Mouse (Mus musculus): ENCODE measurements around the gene Olfr698. TPM values are rescaled to one million over a fixed set of nuclear protein-coding genes. Genes with fewer than 3 reads are reported as not detected.
"Not testable (repeated sequence)": the region's sequence is repeated elsewhere in the genome, so short reads cannot be mapped to it uniquely, and the experiment has no call there.

Gene Olfr698
- not detected in 2 replicates for polyA plus RNA-seq (2012; rRNA removed)

DNA sequence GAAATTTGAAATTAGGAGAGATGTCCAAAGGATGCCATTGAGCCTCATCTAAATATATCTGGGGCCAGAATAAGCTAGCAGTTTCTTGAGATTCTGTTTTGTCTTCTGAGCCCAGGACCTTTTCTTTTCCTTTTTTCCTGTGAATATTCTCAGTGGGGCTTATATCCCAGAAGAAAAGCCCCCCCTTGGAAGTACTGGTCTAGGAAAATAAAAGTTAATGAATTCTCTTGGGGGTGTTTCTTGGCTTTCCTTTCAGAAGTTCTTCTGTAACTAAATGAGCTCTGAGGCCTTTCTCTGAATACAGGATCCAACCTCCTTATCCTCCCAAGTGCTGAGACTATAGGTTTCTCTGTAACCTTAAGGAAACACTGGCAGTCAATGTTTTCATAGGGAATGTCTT lies at the start of gene Olfr698:
Gene Olfr698, minus strand, starts transcription at position 101 of the 400 bp plus-strand sequence.
- no peak for DNase-seq
- no peak within 1 kb of the TSS for H3K4me3 ChIP-seq (replicated peaks; ENCODE audit: extremely low read depth, low read depth, low read length)
- TF ChIP-seq CTCF (IDR thresholded peaks at IDR 0.05; ENCODE audit: insufficient read depth, low read length) (no peak), POLR2A (IDR thresholded peaks at IDR 0.05; ENCODE audit: borderline replicate concordance, extremely low read depth, low read depth, low read length) (no peak)
- no peaks in the 10 kb centered on the region for H3K4me1 ChIP-seq (ENCODE audit: control insufficient read depth, insufficient read depth, low read length)

DNA sequence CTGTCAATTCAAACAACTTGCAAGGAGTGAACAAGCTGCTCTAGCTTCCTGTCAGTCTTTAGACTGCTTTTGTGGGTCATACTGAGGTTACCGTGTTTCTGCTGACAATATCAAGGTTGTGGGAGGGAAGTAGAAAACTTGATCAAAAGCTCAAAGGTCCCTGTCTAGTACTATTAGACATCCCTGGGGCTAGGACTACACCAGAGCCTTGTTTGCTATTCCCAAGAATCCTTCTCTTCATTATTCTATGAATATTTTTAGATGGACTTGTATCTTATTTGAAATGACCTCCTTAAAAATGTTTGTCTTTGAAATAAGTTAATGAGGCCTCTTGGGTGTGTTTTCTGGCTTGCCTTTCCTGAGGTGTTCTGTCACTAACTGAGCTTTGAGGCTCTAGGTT lies 37.9 kb upstream of the Olfr698 start, which contains the start of gene Olfr699:
Gene Olfr699, minus strand, starts transcription at position 101 of the 400 bp plus-strand sequence.
- 52% methylated on average over 1 of the region's 1 CpGs for WGBS
- TF ChIP-seq POLR2A (IDR thresholded peaks at IDR 0.05; ENCODE audit: borderline replicate concordance, extremely low read depth, low read depth, low read length) (no peak), CTCF (IDR thresholded peaks at IDR 0.05; ENCODE audit: insufficient read depth, low read length) (no peak)
- Histone ChIP-seq H3K4me3 (replicated peaks; ENCODE audit: extremely low read depth, low read depth, low read length) (no peak within 1 kb of the TSS), H3K4me1 (ENCODE audit: control insufficient read depth, insufficient read depth, low read length) (no peaks in the 10 kb centered on the region)
- no peak for DNase-seq

DNA sequence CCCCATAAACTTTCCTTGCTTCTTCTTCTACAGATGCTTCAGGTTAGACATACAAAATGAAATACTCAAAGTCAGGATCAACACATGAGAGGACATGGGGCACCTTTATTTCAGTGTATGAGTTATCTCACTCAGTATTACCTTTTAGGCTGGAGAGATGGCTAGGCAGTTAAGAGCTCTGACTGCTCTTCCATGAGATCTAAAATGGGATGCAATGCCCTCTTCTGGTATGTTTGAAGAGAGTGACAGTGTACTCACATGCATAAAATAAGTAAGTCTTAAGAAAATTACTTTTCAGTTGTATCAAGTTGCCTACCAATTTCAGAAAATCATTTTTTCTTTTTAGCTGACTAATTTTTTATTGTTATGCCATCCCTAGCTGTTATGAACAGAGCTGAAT lies 33.1 kb upstream of the Olfr698 start:
- TF ChIP-seq CTCF (IDR thresholded peaks at IDR 0.05; ENCODE audit: insufficient read depth, low read length): no peak
- TF ChIP-seq POLR2A (IDR thresholded peaks at IDR 0.05; ENCODE audit: borderline replicate concordance, extremely low read depth, low read depth, low read length): no peak
- H3K4me1 ChIP-seq (ENCODE audit: control insufficient read depth, insufficient read depth, low read length): no peaks in the 10 kb centered on the region
- no peak for DNase-seq
- H3K4me3 ChIP-seq (replicated peaks; ENCODE audit: extremely low read depth, low read depth, low read length): no peak overlapping the region

DNA sequence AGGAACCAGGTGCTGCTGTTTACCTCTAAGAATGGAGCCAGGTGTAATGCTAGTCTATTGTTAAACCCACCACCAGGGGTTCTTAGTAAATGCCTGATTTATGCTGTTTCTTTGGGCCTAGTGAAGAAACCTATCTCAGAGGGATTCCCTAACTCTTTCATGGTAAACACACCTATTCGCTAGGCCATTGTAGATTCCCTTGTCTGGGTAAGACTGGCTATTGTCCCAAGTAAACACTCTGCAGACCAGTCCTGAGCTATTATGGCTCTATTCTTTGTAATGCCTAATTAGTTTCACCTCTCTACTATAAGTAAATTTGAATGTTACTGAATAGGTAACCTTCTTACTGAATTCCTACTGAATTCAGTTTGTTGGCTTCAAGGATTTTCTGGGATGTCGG lies 5.8 kb upstream of the Olfr698 start:
- WGBS: 93% methylated on average over 2 of the region's 2 CpGs
- DNase-seq; H3K4me1 ChIP-seq (ENCODE audit: control insufficient read depth, insufficient read depth, low read length); H3K4me3 ChIP-seq (replicated peaks; ENCODE audit: extremely low read depth, low read depth, low read length): not testable (repeated sequence)

DNA sequence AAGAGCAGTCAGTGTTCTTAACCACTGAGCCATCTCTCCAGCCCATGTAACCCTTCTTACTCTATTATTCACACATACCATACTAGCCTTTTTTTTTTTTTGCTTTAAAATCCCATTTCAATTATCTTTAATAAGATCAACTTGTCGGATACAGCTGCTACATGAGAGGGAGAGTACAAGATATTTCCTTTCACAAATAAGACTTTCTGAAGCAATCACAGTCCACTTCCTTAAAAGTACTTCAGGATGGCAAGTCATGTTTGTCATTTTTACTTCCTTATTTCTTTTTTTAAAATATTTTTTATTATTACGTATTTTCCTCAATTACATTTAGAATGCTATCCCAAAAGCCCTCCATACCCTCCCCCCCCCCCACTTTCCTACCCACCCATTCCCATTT lies 3.6 kb upstream of the Olfr698 start:
- Histone ChIP-seq H3K4me1 (ENCODE audit: control insufficient read depth, insufficient read depth, low read length) (no peaks in the 10 kb centered on the region), H3K4me3 (replicated peaks; ENCODE audit: extremely low read depth, low read depth, low read length) (no peak overlapping the region)
- DNase-seq: no peak
- TF ChIP-seq POLR2A (IDR thresholded peaks at IDR 0.05; ENCODE audit: borderline replicate concordance, extremely low read depth, low read depth, low read length) (no peak), CTCF (IDR thresholded peaks at IDR 0.05; ENCODE audit: insufficient read depth, low read length) (no peak)
- 75% methylated on average over 2 of the region's 2 CpGs for WGBS

DNA sequence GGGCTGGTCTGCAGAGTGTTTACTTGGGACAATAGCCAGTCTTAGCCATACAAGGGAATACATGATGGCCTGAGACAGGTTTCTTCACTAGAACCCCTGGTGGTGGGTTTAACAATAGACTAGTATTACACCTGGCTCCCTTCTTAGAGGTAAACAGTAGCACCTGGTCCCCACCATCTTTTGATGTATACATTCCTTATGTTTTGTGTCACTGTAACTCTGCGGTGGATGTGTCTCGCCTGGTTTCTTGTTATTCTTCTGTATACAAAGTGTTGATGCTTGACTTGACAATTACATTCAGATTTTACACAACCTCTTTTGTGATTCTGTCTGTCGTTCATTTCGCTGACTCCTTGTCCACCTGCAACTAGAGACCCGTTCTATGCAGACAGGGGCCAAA lies 9.4 kb downstream of the Olfr698 start:
- 86% methylated on average over 5 of the region's 5 CpGs for WGBS
- no peak for DNase-seq
- no peaks in the 10 kb centered on the region for H3K4me1 ChIP-seq (ENCODE audit: control insufficient read depth, insufficient read depth, low read length)
- TF ChIP-seq CTCF (IDR thresholded peaks at IDR 0.05; ENCODE audit: insufficient read depth, low read length) (no peak), POLR2A (IDR thresholded peaks at IDR 0.05; ENCODE audit: borderline replicate concordance, extremely low read depth, low read depth, low read length) (no peak)
- H3K4me3 ChIP-seq (replicated peaks; ENCODE audit: extremely low read depth, low read depth, low read length): no peak overlapping the region

DNA sequence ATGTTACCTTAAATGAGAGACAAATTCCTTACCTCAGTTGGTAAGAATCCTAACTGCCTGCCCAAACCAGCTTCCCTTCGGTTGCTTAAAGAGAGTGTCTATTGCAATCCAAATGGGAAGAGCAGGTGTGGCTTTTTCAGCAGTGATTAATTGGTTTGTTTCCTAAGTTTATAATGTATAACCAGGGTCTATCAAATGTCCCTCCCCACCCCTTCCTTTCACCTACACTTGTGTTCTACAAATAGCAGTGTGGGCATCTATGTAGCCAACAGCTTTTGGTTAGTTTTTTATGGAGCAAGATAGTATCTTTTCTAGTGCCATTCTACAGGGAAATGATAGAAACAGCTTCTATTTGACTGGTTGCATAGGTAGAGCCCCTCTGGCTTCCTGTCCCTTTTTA lies 12.9 kb downstream of the Olfr698 start, which contains the start of gene Olfr697:
Gene Olfr697, minus strand, starts transcription at position 101 of the 400 bp plus-strand sequence.
- WGBS: 79% methylated on average over 1 of the region's 1 CpGs
- no peak within 1 kb of the TSS for H3K4me3 ChIP-seq (replicated peaks; ENCODE audit: extremely low read depth, low read depth, low read length)
- TF ChIP-seq POLR2A (IDR thresholded peaks at IDR 0.05; ENCODE audit: borderline replicate concordance, extremely low read depth, low read depth, low read length): no peak
- H3K4me1 ChIP-seq (ENCODE audit: control insufficient read depth, insufficient read depth, low read length): no peaks in the 10 kb centered on the region
- no peak for DNase-seq

DNA sequence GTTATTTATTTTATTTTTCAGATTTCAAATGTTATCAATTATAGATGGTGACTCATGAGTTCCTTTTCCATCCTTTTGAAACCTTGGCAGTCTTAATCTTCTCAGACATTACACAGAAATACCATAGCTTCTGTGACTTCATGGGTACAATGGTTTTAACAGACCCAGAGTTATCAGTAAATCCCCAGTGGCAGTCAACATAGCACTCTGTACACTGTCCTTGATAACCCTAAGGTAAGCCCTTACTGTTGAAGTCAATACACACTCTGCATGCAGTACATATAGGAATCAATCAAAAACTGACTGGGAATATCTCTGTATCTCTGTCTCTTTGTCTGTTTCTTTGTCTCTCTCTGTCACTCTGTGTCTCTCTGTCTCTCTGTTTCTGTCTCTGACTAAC lies 18.2 kb downstream of the Olfr698 start:
- Histone ChIP-seq H3K4me3 (replicated peaks; ENCODE audit: extremely low read depth, low read depth, low read length) (no peak overlapping the region), H3K4me1 (ENCODE audit: control insufficient read depth, insufficient read depth, low read length) (no peaks in the 10 kb centered on the region)
- DNase-seq: no peak
- TF ChIP-seq POLR2A (IDR thresholded peaks at IDR 0.05; ENCODE audit: borderline replicate concordance, extremely low read depth, low read depth, low read length) (no peak), CTCF (IDR thresholded peaks at IDR 0.05; ENCODE audit: insufficient read depth, low read length) (no peak)

DNA sequence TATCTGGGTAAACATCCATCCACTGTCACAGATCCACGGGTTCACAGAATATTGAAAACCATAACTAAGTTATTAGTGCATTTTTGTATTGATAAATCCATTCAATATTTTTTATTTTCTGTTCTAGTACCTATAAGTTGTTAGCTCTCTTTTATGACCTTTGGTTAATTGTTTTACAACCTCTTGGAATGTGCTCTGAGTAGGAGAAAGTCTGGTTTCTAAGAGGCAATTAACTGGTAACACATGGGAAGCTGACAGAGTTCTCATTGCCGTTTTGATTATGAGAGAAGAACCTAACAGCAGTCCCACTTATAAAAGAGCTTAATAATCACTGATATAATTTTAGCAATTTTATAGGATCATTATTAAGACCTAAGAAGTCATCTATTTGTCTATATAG lies 21.5 kb downstream of the Olfr698 start:
- H3K4me3 ChIP-seq (replicated peaks; ENCODE audit: extremely low read depth, low read depth, low read length): no peak overlapping the region
- DNase-seq: no peak
- H3K4me1 ChIP-seq (ENCODE audit: control insufficient read depth, insufficient read depth, low read length): no peaks in the 10 kb centered on the region
- 60% methylated on average over 2 of the region's 2 CpGs for WGBS
- TF ChIP-seq CTCF (IDR thresholded peaks at IDR 0.05; ENCODE audit: insufficient read depth, low read length) (no peak), POLR2A (IDR thresholded peaks at IDR 0.05; ENCODE audit: borderline replicate concordance, extremely low read depth, low read depth, low read length) (no peak)

DNA sequence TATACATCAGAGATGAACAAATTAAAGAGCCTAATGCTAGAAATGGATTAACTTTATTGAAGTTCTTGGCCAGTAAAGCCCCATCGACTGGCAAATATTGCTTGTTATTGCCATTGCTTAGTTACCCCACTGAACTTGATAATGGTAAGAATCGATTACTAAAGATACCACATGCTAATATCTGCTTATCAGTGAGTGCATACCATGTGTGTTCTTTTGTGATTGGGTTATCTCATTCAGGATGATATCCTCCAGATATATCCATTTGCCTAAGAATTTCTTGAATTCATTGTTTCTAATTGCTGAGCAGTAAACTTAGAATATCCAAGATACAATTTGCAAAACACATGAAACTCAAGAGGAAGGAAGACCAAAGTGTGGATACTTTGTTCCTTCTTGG lies 29.5 kb downstream of the Olfr698 start:
- WGBS: 81% methylated on average over 2 of the region's 2 CpGs
- not testable (repeated sequence) for H3K4me3 ChIP-seq (replicated peaks; ENCODE audit: extremely low read depth, low read depth, low read length); DNase-seq; H3K4me1 ChIP-seq (ENCODE audit: control insufficient read depth, insufficient read depth, low read length)

DNA sequence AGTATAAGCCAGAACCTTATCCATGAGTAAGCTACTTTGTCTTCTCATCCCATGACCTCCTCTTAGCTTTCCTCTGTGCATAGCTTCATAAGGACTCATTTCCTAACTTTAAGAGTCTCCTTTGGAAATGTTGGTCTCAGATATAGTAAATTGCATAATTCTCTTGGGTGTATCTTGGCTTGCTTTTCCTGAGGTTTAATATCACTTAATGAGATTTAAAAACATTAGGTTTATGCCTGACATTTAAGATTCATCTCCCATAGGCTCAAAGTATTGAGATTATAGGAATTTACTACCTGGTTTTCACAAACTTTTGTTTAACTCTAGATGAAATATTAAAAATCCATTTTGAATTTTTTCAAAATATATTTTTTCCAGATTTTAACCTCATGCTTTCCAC lies 38.9 kb downstream of the Olfr698 start, which contains the start of gene Olfr695:
Gene Olfr695, minus strand, starts transcription at position 101 of the 400 bp plus-strand sequence.
- no peak within 1 kb of the TSS for H3K4me3 ChIP-seq (replicated peaks; ENCODE audit: extremely low read depth, low read depth, low read length)
- no peak for TF ChIP-seq POLR2A (IDR thresholded peaks at IDR 0.05; ENCODE audit: borderline replicate concordance, extremely low read depth, low read depth, low read length)
- no peaks in the 10 kb centered on the region for H3K4me1 ChIP-seq (ENCODE audit: control insufficient read depth, insufficient read depth, low read length)
- no peak for DNase-seq

Measured in lung, adult 2 months (tissue).